Mouse (Mus musculus): Measurements from ENCODE around the gene Serpine2. TPM values are rescaled to one million over a fixed set of nuclear protein-coding genes. Genes with fewer than 3 reads are reported as not detected.

The Serpine2 gene
- total and polyA plus RNA-seq, 3 experiments, result not detected

- Histone ChIP-seq H3K36me3 (ENCODE audit: control insufficient read depth in 1 of 2, insufficient read depth in 2 of 2, low read length in 2 of 2) (no peaks in the 10 kb centered on the region), H3K9ac (ENCODE audit: control insufficient read depth, low read depth, low read length, poor library complexity, severe bottlenecking) (no peak overlapping the region), H3K9me3 (replicated peaks; ENCODE audit: insufficient read depth, low read length) (no peaks in the 10 kb centered on the region), H3K27ac (ENCODE audit: control insufficient read depth, low read depth, low read length) (no peak overlapping the region), H3K4me1 (ENCODE audit: control insufficient read depth in 1 of 2, insufficient read depth in 2 of 2, low read length in 2 of 2) (no peaks in the 10 kb centered on the region), H3K4me3 (ENCODE audit: control insufficient read depth in 1 of 2, insufficient read depth in 1 of 2, low read depth in 2 of 2, low read length in 2 of 2) (no peak overlapping the region), H3K79me2 (ENCODE audit: control insufficient read depth, insufficient read depth, low read length, poor library complexity) (no peaks in the 10 kb centered on the region), H3K27me3 (ENCODE audit: control insufficient read depth in 1 of 2, insufficient read depth in 2 of 2, low read length in 2 of 2) (no peaks in the 10 kb centered on the region)
- DNase-seq (ENCODE audit: low read depth, low spot score), result no peak
- no peak for TF ChIP-seq ZKSCAN1 (IDR thresholded peaks at IDR 0.05; ENCODE audit: low read depth, low read length)
Measured at GRCm38 (mm10) chr1:79809447-79809846, 51.5 kb downstream of the Serpine2 start.

- H3K4me3 ChIP-seq (ENCODE audit: control insufficient read depth in 1 of 2, insufficient read depth in 1 of 2, low read depth in 2 of 2, low read length in 2 of 2), result no peak overlapping the region
- TF ChIP-seq MAX (IDR thresholded peaks at IDR 0.05; ENCODE audit: low read length) (no peak), ZNF384 (IDR thresholded peaks at IDR 0.05; ENCODE audit: low read depth, low read length) (no peak), E2F4 (IDR thresholded peaks at IDR 0.05; ENCODE audit: borderline replicate concordance, low read depth, low read length) (no peak), MAFK (IDR thresholded peaks at IDR 0.05; ENCODE audit: borderline replicate concordance, low read depth, low read length) (no peak), SIN3A (IDR thresholded peaks at IDR 0.05; ENCODE audit: low read length) (no peak), SMC3 (IDR thresholded peaks at IDR 0.05; ENCODE audit: low read depth, low read length) (no peak), POLR2AphosphoS2 (IDR thresholded peaks at IDR 0.05; ENCODE audit: low read length) (no peak), ZC3H11A (IDR thresholded peaks at IDR 0.05; ENCODE audit: low read depth, low read length) (no peak), NRF1 (IDR thresholded peaks at IDR 0.05; ENCODE audit: insufficient read depth, low read depth, low read length, poor library complexity, severe bottlenecking) (no peak), RAD21 (IDR thresholded peaks at IDR 0.05; ENCODE audit: low read depth, low read length) (no peak), TAL1 (IDR thresholded peaks at IDR 0.05; ENCODE audit: low read length) (no peak), CTCF (IDR thresholded peaks at IDR 0.05 in 2 of 3, conservative IDR thresholded peaks at IDR 0.05 in 1 of 3; ENCODE audit: control insufficient read depth in 1 of 3, insufficient read depth in 1 of 3, low read depth in 2 of 3, low read length in 3 of 3, poor library complexity in 1 of 3, severe bottlenecking in 1 of 3) (no peak), UBTF (IDR thresholded peaks at IDR 0.05; ENCODE audit: borderline replicate concordance, insufficient read depth, low read depth, low read length) (no peak), POLR2AphosphoS5 (IDR thresholded peaks at IDR 0.05; ENCODE audit: borderline replicate concordance, low read depth, low read length) (no peak), ZKSCAN1 (IDR thresholded peaks at IDR 0.05; ENCODE audit: low read depth, low read length) (no peak)
Measured at GRCm38 (mm10) chr1:79806865-79807264, 54.1 kb downstream of the Serpine2 start.

GRCm38 (mm10) chr1:79803614-79804013 lies 57.4 kb downstream of the Serpine2 start:
- Histone ChIP-seq H3K9me3 (replicated peaks; ENCODE audit: insufficient read depth, low read length) (no peaks in the 10 kb centered on the region), H3K79me2 (ENCODE audit: control insufficient read depth, insufficient read depth, low read length, poor library complexity) (no peaks in the 10 kb centered on the region), H3K27me3 (ENCODE audit: control insufficient read depth in 1 of 2, insufficient read depth in 2 of 2, low read length in 2 of 2) (no peaks in the 10 kb centered on the region), H3K4me3 (ENCODE audit: control insufficient read depth in 1 of 2, insufficient read depth in 1 of 2, low read depth in 2 of 2, low read length in 2 of 2) (no peak overlapping the region), H3K9ac (ENCODE audit: control insufficient read depth, low read depth, low read length, poor library complexity, severe bottlenecking) (no peak overlapping the region), H3K36me3 (ENCODE audit: control insufficient read depth in 1 of 2, insufficient read depth in 2 of 2, low read length in 2 of 2) (no peaks in the 10 kb centered on the region), H3K4me1 (ENCODE audit: control insufficient read depth in 1 of 2, insufficient read depth in 2 of 2, low read length in 2 of 2) (no peaks in the 10 kb centered on the region), H3K27ac (ENCODE audit: control insufficient read depth, low read depth, low read length) (no peak overlapping the region)
- DNase-seq (ENCODE audit: low read depth, low spot score), result no peak
- TF ChIP-seq UBTF (IDR thresholded peaks at IDR 0.05; ENCODE audit: borderline replicate concordance, insufficient read depth, low read depth, low read length) (no peak), ELF1 (IDR thresholded peaks at IDR 0.05; ENCODE audit: low read depth, low read length) (no peak), POLR2A (IDR thresholded peaks at IDR 0.05; ENCODE audit: control insufficient read depth in 1 of 2, insufficient read depth in 1 of 2, low read depth in 1 of 2, low read length in 2 of 2, poor library complexity in 1 of 2) (no peak), JUND (IDR thresholded peaks at IDR 0.05; ENCODE audit: low read depth, low read length) (no peak), MXI1 (IDR thresholded peaks at IDR 0.05; ENCODE audit: low read depth, low read length) (no peak), POLR2AphosphoS5 (IDR thresholded peaks at IDR 0.05; ENCODE audit: borderline replicate concordance, low read depth, low read length) (no peak), CTCF (IDR thresholded peaks at IDR 0.05 in 2 of 3, conservative IDR thresholded peaks at IDR 0.05 in 1 of 3; ENCODE audit: control insufficient read depth in 1 of 3, insufficient read depth in 1 of 3, low read depth in 2 of 3, low read length in 3 of 3, poor library complexity in 1 of 3, severe bottlenecking in 1 of 3) (no peak), ZMIZ1 (IDR thresholded peaks at IDR 0.05; ENCODE audit: low read depth, low read length) (no peak), ZNF384 (IDR thresholded peaks at IDR 0.05; ENCODE audit: low read depth, low read length) (no peak), ZC3H11A (IDR thresholded peaks at IDR 0.05; ENCODE audit: low read depth, low read length) (no peak), EP300 (IDR thresholded peaks at IDR 0.05; ENCODE audit: low read depth in 1 of 2, low read length in 2 of 2) (no peak), CHD2 (IDR thresholded peaks at IDR 0.05; ENCODE audit: low read length) (no peak), ETS1 (IDR thresholded peaks at IDR 0.05; ENCODE audit: low read depth, low read length) (no peak), RAD21 (IDR thresholded peaks at IDR 0.05; ENCODE audit: low read depth, low read length) (no peak), NRF1 (IDR thresholded peaks at IDR 0.05; ENCODE audit: insufficient read depth, low read depth, low read length, poor library complexity, severe bottlenecking) (no peak), ZKSCAN1 (IDR thresholded peaks at IDR 0.05; ENCODE audit: low read depth, low read length) (no peak), TBP (IDR thresholded peaks at IDR 0.05; ENCODE audit: low read depth, low read length) (no peak), BHLHE40 (IDR thresholded peaks at IDR 0.05; ENCODE audit: borderline replicate concordance, low read depth, low read length) (no peak)

More at GRCm38 (mm10) chr1:79806865-79807264, 54.1 kb downstream of the Serpine2 start:
- H3K9ac ChIP-seq (ENCODE audit: control insufficient read depth, low read depth, low read length, poor library complexity, severe bottlenecking), result no peak overlapping the region
- no peaks in the 10 kb centered on the region for H3K36me3 ChIP-seq (ENCODE audit: control insufficient read depth in 1 of 2, insufficient read depth in 2 of 2, low read length in 2 of 2)
- no peaks in the 10 kb centered on the region for H3K9me3 ChIP-seq (replicated peaks; ENCODE audit: insufficient read depth, low read length)
- no peaks in the 10 kb centered on the region for H3K27me3 ChIP-seq (ENCODE audit: control insufficient read depth in 1 of 2, insufficient read depth in 2 of 2, low read length in 2 of 2)
- no peak overlapping the region for H3K27ac ChIP-seq (ENCODE audit: control insufficient read depth, low read depth, low read length)
- H3K79me2 ChIP-seq (ENCODE audit: control insufficient read depth, insufficient read depth, low read length, poor library complexity), result no peaks in the 10 kb centered on the region
- no peaks in the 10 kb centered on the region for H3K4me1 ChIP-seq (ENCODE audit: control insufficient read depth in 1 of 2, insufficient read depth in 2 of 2, low read length in 2 of 2)
- DNase-seq (ENCODE audit: low read depth, low spot score), result peak; percentile 10

Data from MEL (cell line).